Mouse (Mus musculus): ENCODE data around the gene Mpg.

- TF ChIP-seq CTCF (IDR thresholded peaks at IDR 0.05; ENCODE audit: extremely low read depth, insufficient read depth, insufficient read length, insufficient replicate concordance) = no peak
- no peak for TF ChIP-seq POLR2A (IDR thresholded peaks at IDR 0.05; ENCODE audit: low read depth, low read length)
Measured at GRCm38 (mm10) chr11:32178506-32178905, 47.8 kb upstream of the Mpg start.

Data from spleen, adult 2 months (tissue).